Mouse (Mus musculus): ENCODE data around the gene Taf10. TPM values are rescaled to one million over a fixed set of nuclear protein-coding genes. Genes with fewer than 3 reads are reported as not detected.

The Taf10 gene
- total RNA-seq, 1 experiment from 2014 or later = 198 TPM

GRCm38 (mm10) chr7:105721916-105722315 is 22.2 kb downstream of the Taf10 start:
- no peak for DNase-seq

GRCm38 (mm10) chr7:105715366-105715765 is 28.8 kb downstream of the Taf10 start:
- DNase-seq = no peak

GRCm38 (mm10) chr7:105708733-105709132 is 35.4 kb downstream of the Taf10 start:
- no peak for DNase-seq

GRCm38 (mm10) chr7:105703816-105704215 is 40.3 kb downstream of the Taf10 start:
- DNase-seq = no peak

- no peak for DNase-seq
These were observed 41.0 kb downstream of the Taf10 start for GRCm38 (mm10) chr7:105703184-105703583.

GRCm38 (mm10) chr7:105690875-105691274 is 53.3 kb downstream of the Taf10 start:
- DNase-seq = no peak

Other genes starting within 250 kb of the Taf10 start
- gene Smpd1, start 190.0 kb downstream of the Taf10 start, total RNA-seq (2021) = 48.2 and 49.1 TPM in 2 replicates
- gene Apbb1, start 162.7 kb downstream of the Taf10 start, total RNA-seq (2021) = 13.6 and 15.0 TPM in 2 replicates
- gene Hpx, start 144.2 kb downstream of the Taf10 start, total RNA-seq (2021) = 0.21 and 22.0 TPM in 2 replicates
- gene Trim3, start 110.8 kb downstream of the Taf10 start, total RNA-seq (2021) = 32.7 and 34.9 TPM in 2 replicates
- gene Timm10b, start 104.3 kb downstream of the Taf10 start, total RNA-seq (2021) = 125 and 142 TPM in 2 replicates
- 58.1 and 66.3 TPM in 2 replicates for gene Arfip2, start 103.9 kb downstream of the Taf10 start, total RNA-seq (2021)
- gene Gm45799, start 103.8 kb downstream of the Taf10 start, total RNA-seq (2021) = 10.0 and 14.0 TPM in 2 replicates
- 5.6 and 6.3 TPM in 2 replicates for gene Dnhd1, start 93.5 kb downstream of the Taf10 start, total RNA-seq (2021)
- gene Ilk, start 7.8 kb downstream of the Taf10 start, total RNA-seq (2021) = 150 and 158 TPM in 2 replicates
- 19.1 and 27.7 TPM in 2 replicates for gene Rrp8, start 7.0 kb downstream of the Taf10 start, total RNA-seq (2021)
- 88.3 and 122 TPM in 2 replicates for gene Tpp1, start 7.9 kb upstream of the Taf10 start, total RNA-seq (2021)
- gene Dchs1, start 43.3 kb upstream of the Taf10 start, total RNA-seq (2021) = 5.4 and 10.0 TPM in 2 replicates
- gene Mrpl17, start 66.7 kb upstream of the Taf10 start, total RNA-seq (2021) = 185 and 190 TPM in 2 replicates
- 7.6 and 9.4 TPM in 2 replicates for gene Gm4070, start 209.6 kb upstream of the Taf10 start, total RNA-seq (2021)